Mouse (Mus musculus) liver, embryonic 15.5 days (tissue): ENCODE data around the gene Ndufa11. TPM values are rescaled to one million over a fixed set of nuclear protein-coding genes. Genes with fewer than 3 reads are reported as not detected.

Experiments used
- ATAC-seq: fragments of 200-750 bp; cut with Nextera tagmentation; 2 replicates; pipeline ENCODE4 v1.8.0; 2017; ENCODE audit warnings: moderate number of reproducible peaks, mild to moderate bottlenecking, moderate library complexity; ENCODE audit not compliant: insufficient read depth
- H3K27ac ChIP-seq: fragments of 300-500 bp; sonication (generic); replicated peaks from 2 replicates; pipeline ENCODE4 v1.5.1; 2015; ENCODE audit warnings: mild to moderate bottlenecking, inconsistent platforms
- H3K27me3 ChIP-seq: fragments of 300-500 bp; sonication (generic); 2 replicates; pipeline ENCODE4 v1.6.1; 2015; ENCODE audit warnings: mild to moderate bottlenecking, inconsistent platforms
- H3K36me3 ChIP-seq: fragments of 300-500 bp; sonication (generic); replicated peaks from 2 replicates; pipeline ENCODE4 v1.6.1; 2015; ENCODE audit warnings: moderate library complexity, mild to moderate bottlenecking, inconsistent platforms
- H3K4me1 ChIP-seq: fragments of 300-500 bp; sonication (generic); replicated peaks from 2 replicates; pipeline ENCODE4 v1.6.1; 2015; ENCODE audit warnings: inconsistent platforms
- H3K4me2 ChIP-seq: fragments of 300-500 bp; sonication (generic); 2 replicates; pipeline ENCODE4 v1.6.1; 2015; ENCODE audit warnings: moderate library complexity, mild to moderate bottlenecking, inconsistent platforms
- H3K4me3 ChIP-seq: fragments of 300-500 bp; sonication (generic); replicated peaks from 2 replicates; pipeline ENCODE4 v1.5.1; 2015; ENCODE audit warnings: mild to moderate bottlenecking, inconsistent platforms
- H3K9ac ChIP-seq: fragments of 300-500 bp; sonication (generic); 2 replicates; pipeline ENCODE4 v1.6.1; 2015; ENCODE audit warnings: moderate library complexity, mild to moderate bottlenecking, inconsistent platforms
- H3K9me3 ChIP-seq: fragments of 300-500 bp; sonication (generic); replicated peaks from 2 replicates; pipeline ENCODE4 v1.6.1; 2016; ENCODE audit warnings: inconsistent platforms
- WGBS: fragments of 180-500 bp; shearing (Covaris S2); methylation state at CpG from one replicate; pipeline ENCODE4 v1.1.7; 2015; ENCODE audit warnings: mixed read lengths; ENCODE audit not compliant: insufficient replicate concordance; 5-methylcytosine and 5-hydroxymethylcytosine counted together
- polyA plus RNA-seq: library from polyadenylated mRNA; unstranded; fragments of >200 nt; fragmentation: Nextera tagmentation; extraction: Ambion mirVana; gene quantifications from 2 replicates; pipeline ENCODE4 v1.2.1, GENCODE M21; 2015

Ndufa11 gene
- polyA plus RNA-seq, 1 experiment from 2014 or later, result 226 TPM

- H3K9me3 ChIP-seq, result no peaks in the 10 kb centered on the region
- H3K27me3 ChIP-seq, result no peaks in the 10 kb centered on the region
- H3K27ac ChIP-seq, result peak overlapping the region; percentile 77
- H3K36me3 ChIP-seq, result peaks cover 98% of the 10 kb centered on the region
- peak; percentile 90 for ATAC-seq
- H3K9ac ChIP-seq, result 0 out of 2 replicates have a peak overlapping the region, but pooled peaks have one; percentile 3
- H3K4me2 ChIP-seq, result peak overlapping the region; percentile 51
- H3K4me3 ChIP-seq, result no peak overlapping the region
- H3K4me1 ChIP-seq, result peaks cover 66% of the 10 kb centered on the region
Measured at GRCm38 (mm10) chr17:56688045-56688444, 29.5 kb upstream of the Ndufa11 start.

GRCm38 (mm10) chr17:56688689-56689088, 28.9 kb upstream of the Ndufa11 start:
- Histone ChIP-seq H3K9me3 (no peaks in the 10 kb centered on the region), H3K9ac (no peak overlapping the region), H3K27ac (peak overlapping the region; percentile 77), H3K4me2 (peak overlapping the region; percentile 51; the same call in 1 of the 2 replicates), H3K27me3 (no peaks in the 10 kb centered on the region), H3K36me3 (peaks cover 99% of the 10 kb centered on the region), H3K4me3 (no peak overlapping the region), H3K4me1 (peaks cover 62% of the 10 kb centered on the region)
- 61% methylated on average over 2 of the region's 2 CpGs for WGBS
- no peak for ATAC-seq

- Histone ChIP-seq H3K4me3 (no peak overlapping the region), H3K36me3 (peaks cover 100% of the 10 kb centered on the region), H3K27me3 (no peaks in the 10 kb centered on the region), H3K9me3 (no peaks in the 10 kb centered on the region), H3K4me2 (no peak overlapping the region), H3K27ac (no peak overlapping the region), H3K4me1 (peaks cover 16% of the 10 kb centered on the region), H3K9ac (no peak overlapping the region)
- ATAC-seq, result no peak
- WGBS, result 80% methylated on average over 1 of the region's 1 CpGs
Measured at GRCm38 (mm10) chr17:56693395-56693794, 24.2 kb upstream of the Ndufa11 start.

GRCm38 (mm10) chr17:56693851-56694310, 23.7 kb upstream of the Ndufa11 start:
- Histone ChIP-seq H3K27ac (no peak overlapping the region), H3K4me2 (no peak overlapping the region), H3K4me1 (peaks cover 11% of the 10 kb centered on the region), H3K27me3 (no peaks in the 10 kb centered on the region), H3K36me3 (peaks cover 100% of the 10 kb centered on the region), H3K9ac (no peak overlapping the region), H3K9me3 (no peaks in the 10 kb centered on the region), H3K4me3 (no peak overlapping the region)
- WGBS, result 83% methylated on average over 6 of the region's 6 CpGs
- no peak for ATAC-seq

- Histone ChIP-seq H3K27ac (no peak overlapping the region), H3K4me3 (no peak overlapping the region), H3K4me1 (no peaks in the 10 kb centered on the region), H3K27me3 (no peaks in the 10 kb centered on the region), H3K9ac (no peak overlapping the region), H3K4me2 (no peak overlapping the region), H3K9me3 (no peaks in the 10 kb centered on the region), H3K36me3 (peaks cover 97% of the 10 kb centered on the region)
- 87% methylated on average over 2 of the region's 2 CpGs for WGBS
- no peak for ATAC-seq
Measured at GRCm38 (mm10) chr17:56700451-56700850, 17.1 kb upstream of the Ndufa11 start.

- WGBS, result 77% methylated on average over 4 of the region's 4 CpGs
- ATAC-seq, result no peak
- peaks cover 97% of the 10 kb centered on the region for H3K36me3 ChIP-seq
Measured at GRCm38 (mm10) chr17:56703038-56703437, 14.5 kb upstream of the Ndufa11 start.

GRCm38 (mm10) chr17:56706515-56706914, 11.1 kb upstream of the Ndufa11 start:
- Histone ChIP-seq H3K36me3 (peaks cover 97% of the 10 kb centered on the region), H3K27ac (no peak overlapping the region), H3K9me3 (no peaks in the 10 kb centered on the region), H3K27me3 (no peaks in the 10 kb centered on the region), H3K4me2 (no peak overlapping the region), H3K9ac (no peak overlapping the region), H3K4me1 (peaks cover 4% of the 10 kb centered on the region; the same call in 1 of the 2 replicates), H3K4me3 (no peak overlapping the region)
- WGBS, result 84% methylated on average over 1 of the region's 1 CpGs
- ATAC-seq, result peak; percentile 45; the same call in 1 of the 2 replicates

More at GRCm38 (mm10) chr17:56703038-56703437, 14.5 kb upstream of the Ndufa11 start:
- Histone ChIP-seq H3K4me1 (peaks cover 4% of the 10 kb centered on the region; the same call in 1 of the 2 replicates), H3K9ac (no peak overlapping the region), H3K9me3 (no peaks in the 10 kb centered on the region), H3K4me3 (no peak overlapping the region), H3K27ac (no peak overlapping the region), H3K4me2 (no peak overlapping the region), H3K27me3 (no peaks in the 10 kb centered on the region)

- no peak overlapping the region for H3K9ac ChIP-seq
- peaks cover 4% of the 10 kb centered on the region; the same call in 1 of the 2 replicates for H3K4me1 ChIP-seq
- H3K36me3 ChIP-seq, result peaks cover 94% of the 10 kb centered on the region
- no peaks in the 10 kb centered on the region for H3K27me3 ChIP-seq
- 81% methylated on average over 4 of the region's 4 CpGs for WGBS
- H3K27ac ChIP-seq, result no peak overlapping the region
- no peak overlapping the region for H3K4me2 ChIP-seq
- H3K4me3 ChIP-seq, result no peak overlapping the region
- no peak for ATAC-seq
- no peaks in the 10 kb centered on the region for H3K9me3 ChIP-seq
Measured at GRCm38 (mm10) chr17:56708692-56709091, 8.9 kb upstream of the Ndufa11 start.

GRCm38 (mm10) chr17:56709708-56710107, 7.9 kb upstream of the Ndufa11 start:
- Histone ChIP-seq H3K9me3 (no peaks in the 10 kb centered on the region), H3K36me3 (peaks cover 85% of the 10 kb centered on the region)

GRCm38 (mm10) chr17:56715360-56715759, 2.2 kb upstream of the Ndufa11 start:
- Histone ChIP-seq H3K4me2 (no peak overlapping the region), H3K4me3 (no peak overlapping the region), H3K9ac (no peak overlapping the region), H3K36me3 (peaks cover 28% of the 10 kb centered on the region), H3K27ac (no peak overlapping the region), H3K9me3 (no peaks in the 10 kb centered on the region), H3K4me1 (peaks cover 42% of the 10 kb centered on the region), H3K27me3 (no peaks in the 10 kb centered on the region)
- no peak for ATAC-seq
- WGBS, result 55% methylated on average over 11 of the region's 11 CpGs

More at GRCm38 (mm10) chr17:56709708-56710107, 7.9 kb upstream of the Ndufa11 start:
- Histone ChIP-seq H3K4me3 (no peak overlapping the region), H3K9ac (no peak overlapping the region), H3K4me2 (no peak overlapping the region), H3K27me3 (no peaks in the 10 kb centered on the region), H3K27ac (no peak overlapping the region), H3K4me1 (peaks cover 4% of the 10 kb centered on the region; the same call in 1 of the 2 replicates)
- ATAC-seq, result no peak
- 87% methylated on average over 3 of the region's 3 CpGs for WGBS

- Histone ChIP-seq H3K9ac (peak overlapping the region; percentile 59), H3K4me3 (peak overlapping the region; percentile 84), H3K36me3 (peaks cover 23% of the 10 kb centered on the region), H3K4me1 (peaks cover 42% of the 10 kb centered on the region), H3K27ac (peak overlapping the region; percentile 69), H3K27me3 (no peaks in the 10 kb centered on the region), H3K4me2 (peak overlapping the region; percentile 95), H3K9me3 (no peaks in the 10 kb centered on the region)
- ATAC-seq, result no peak
- 26% methylated on average over 22 of the region's 22 CpGs for WGBS
Measured at GRCm38 (mm10) chr17:56715914-56716654, 1.5 kb upstream of the Ndufa11 start.
